Comparison of ENCODE assay signal across 9 mouse cellular contexts in the genomic region with DNA sequence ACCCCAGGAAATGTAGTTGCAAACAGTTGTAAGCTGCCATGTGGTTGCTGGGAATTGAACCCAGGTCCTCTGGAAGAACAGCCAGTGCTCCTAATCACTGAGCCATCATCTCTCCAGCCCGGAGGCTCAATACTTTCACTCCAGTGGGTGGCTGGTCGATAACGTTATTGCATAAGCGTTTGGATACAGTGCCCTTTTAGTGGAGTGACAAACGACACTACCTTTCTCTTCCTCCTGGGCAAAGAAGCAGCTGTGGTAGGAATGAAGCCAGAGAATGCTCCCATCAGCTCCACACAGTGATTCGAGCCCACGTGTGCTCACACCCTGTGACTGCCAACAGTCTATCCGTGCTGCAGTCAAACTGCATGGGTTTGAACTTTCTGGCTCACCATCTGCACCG. TPM values are rescaled to one million over a fixed set of nuclear protein-coding genes. Genes with fewer than 3 reads are reported as not detected.
DNase-seq lines count a peak whose midpoint lies in the region; ATAC-seq and TF ChIP-seq lines count a peak whose summit lies in the region.
"Had no signal": no experiment of that assay in that cellular context is flagged by ENCODE, and none has a peak within 500 bp of the region (broad histone marks: within the 10 kb centered on the region; RNA-seq: fewer than 3 reads in every experiment).

No protein-coding gene starts in this region.

- peaks cover 22% of the 10 kb centered on the region for H3K36me3 ChIP-seq in kidney, embryonic 16.5 days (ENCODE audit: insufficient read depth, low read length)
- peaks cover 25% of the 10 kb centered on the region for H3K36me3 ChIP-seq in embryonic facial prominence, embryonic 12.5 days
- H3K36me3 ChIP-seq in intestine, embryonic 16.5 days (ENCODE audit: control insufficient read depth, insufficient read depth, low read length) = peaks cover 16% of the 10 kb centered on the region
- H3K36me3 ChIP-seq in neural tube, embryonic 12.5 days = peaks cover 24% of the 10 kb centered on the region
- peaks cover 4% of the 10 kb centered on the region; the same call in 1 of the 2 replicates for H3K36me3 ChIP-seq in thymus, adult 2 months (ENCODE audit: control insufficient read depth, insufficient read depth, low read length)

- ATAC-seq in kidney, embryonic 16.5 days (ENCODE audit: low FRiP score, low TSS enrichment) = no peak
- ATAC-seq in embryonic facial prominence, embryonic 12.5 days (ENCODE audit: insufficient number of reproducible peaks, insufficient read depth, low FRiP score, low TSS enrichment) = no peak
- ATAC-seq in intestine, embryonic 16.5 days = no peak
- no peak for ATAC-seq in neural tube, embryonic 12.5 days (ENCODE audit: low FRiP score, low read depth)

- peaks cover 23% of the 10 kb centered on the region for H3K4me1 ChIP-seq in kidney, embryonic 16.5 days (ENCODE audit: insufficient read depth, low read length)
- H3K4me1 ChIP-seq in embryonic facial prominence, embryonic 12.5 days = peaks cover 23% of the 10 kb centered on the region
- peaks cover 23% of the 10 kb centered on the region for H3K4me1 ChIP-seq in intestine, embryonic 16.5 days (ENCODE audit: control insufficient read depth, insufficient read depth, low read length)
- peaks cover 28% of the 10 kb centered on the region for H3K4me1 ChIP-seq in neural tube, embryonic 12.5 days
- H3K4me1 ChIP-seq in thymus, adult 2 months (replicated peaks; ENCODE audit: control insufficient read depth, insufficient read depth, low read length) = peaks cover 23% of the 10 kb centered on the region

- H3K4me2 ChIP-seq in kidney, embryonic 16.5 days (replicated peaks; ENCODE audit: low read depth, low read length) = peak overlapping the region; percentile 82
- H3K4me2 ChIP-seq in embryonic facial prominence, embryonic 12.5 days (replicated peaks) = peak overlapping the region; percentile 80
- H3K4me2 ChIP-seq in intestine, embryonic 16.5 days (ENCODE audit: low read depth, low read length) = peak overlapping the region; percentile 94
- H3K4me2 ChIP-seq in neural tube, embryonic 12.5 days (replicated peaks) = peak overlapping the region; percentile 96

- DNase-seq in kidney, adult 11 months = no peak
- DNase-seq in thymus, adult 2 months = no peak
- no peak for DNase-seq in urinary bladder, postnatal 10 days (ENCODE audit: low spot score)
- DNase-seq in layer of hippocampus, adult 9-10 months (ENCODE audit: low spot score) = no peak
- DNase-seq: gastrocnemius, postnatal 14 days had no signal

- WGBS in kidney, embryonic 16.5 days = 75% methylated on average over 9 of the region's 9 CpGs
- WGBS in embryonic facial prominence, embryonic 12.5 days = 74% methylated on average over 9 of the region's 9 CpGs
- 64% methylated on average over 9 of the region's 9 CpGs for WGBS in intestine, embryonic 16.5 days
- WGBS in neural tube, embryonic 12.5 days = 78% methylated on average over 9 of the region's 9 CpGs
- 81% methylated on average over 9 of the region's 9 CpGs for WGBS in thymus, adult 2 months

- no peak for TF ChIP-seq POLR2A in thymus, adult 2 months (IDR thresholded peaks at IDR 0.05; ENCODE audit: control insufficient read depth, extremely low read depth, insufficient read depth, low read length, poor library complexity)

- H3K4me3 ChIP-seq in kidney, embryonic 16.5 days (ENCODE audit: low read length) = peak overlapping the region; percentile 75
- H3K4me3 ChIP-seq in embryonic facial prominence, embryonic 12.5 days = peak overlapping the region; percentile 68
- H3K4me3 ChIP-seq in intestine, embryonic 16.5 days (ENCODE audit: low read length) = peak overlapping the region; percentile 69
- H3K4me3 ChIP-seq in neural tube, embryonic 12.5 days = peak overlapping the region; percentile 48
- no peak overlapping the region for H3K4me3 ChIP-seq in thymus, adult 2 months (ENCODE audit: control insufficient read depth, insufficient read depth, low read length)

- H3K27me3 ChIP-seq in kidney, embryonic 16.5 days (ENCODE audit: insufficient read depth, low read length) = peaks cover 10% of the 10 kb centered on the region
- peaks cover 13% of the 10 kb centered on the region for H3K27me3 ChIP-seq in embryonic facial prominence, embryonic 12.5 days
- H3K27me3 ChIP-seq in intestine, embryonic 16.5 days (replicated peaks; ENCODE audit: control insufficient read depth, insufficient read depth, low read length) = peaks cover 7% of the 10 kb centered on the region; the same call in 1 of the 2 replicates
- peaks cover 6% of the 10 kb centered on the region; the same call in 1 of the 2 replicates for H3K27me3 ChIP-seq in neural tube, embryonic 12.5 days (replicated peaks)
- no peaks in the 10 kb centered on the region for H3K27me3 ChIP-seq in thymus, adult 2 months (ENCODE audit: control insufficient read depth, insufficient read depth, low read length)

- H3K9me3 ChIP-seq in kidney, embryonic 16.5 days (ENCODE audit: low read length) = no peaks in the 10 kb centered on the region
- H3K9me3 ChIP-seq in embryonic facial prominence, embryonic 12.5 days = no peaks in the 10 kb centered on the region
- no peaks in the 10 kb centered on the region for H3K9me3 ChIP-seq in intestine, embryonic 16.5 days (ENCODE audit: control insufficient read depth, low read length)
- H3K9me3 ChIP-seq in neural tube, embryonic 12.5 days = no peaks in the 10 kb centered on the region

- H3K27ac ChIP-seq in kidney, embryonic 16.5 days (ENCODE audit: low read length) = no peak overlapping the region
- no peak overlapping the region for H3K27ac ChIP-seq in embryonic facial prominence, embryonic 12.5 days
- H3K27ac ChIP-seq in intestine, embryonic 16.5 days (ENCODE audit: low read length) = no peak overlapping the region
- H3K27ac ChIP-seq in neural tube, embryonic 12.5 days = no peak overlapping the region
- no peak overlapping the region for H3K27ac ChIP-seq in thymus, adult 2 months (ENCODE audit: control insufficient read depth, insufficient read depth, low read length)

- no peak for TF ChIP-seq CTCF in thymus, adult 2 months (IDR thresholded peaks at IDR 0.05; ENCODE audit: borderline replicate concordance, control insufficient read depth, extremely low read depth, insufficient read depth, low read length, poor library complexity)

- peak overlapping the region; percentile 82 for H3K9ac ChIP-seq in kidney, embryonic 16.5 days (replicated peaks; ENCODE audit: low read length)
- peak overlapping the region; percentile 71 for H3K9ac ChIP-seq in embryonic facial prominence, embryonic 12.5 days
- peak overlapping the region; percentile 80; the same call in 1 of the 2 replicates for H3K9ac ChIP-seq in intestine, embryonic 16.5 days (ENCODE audit: low read depth, low read length)
- H3K9ac ChIP-seq in neural tube, embryonic 12.5 days = peak overlapping the region; percentile 67

RNA-seq across cellular contexts. Expression of a gene that starts 1.1 kb away (rescaled TPM):
- polyA plus RNA-seq in kidney, embryonic 16.5 days (2015; fragmentation: Nextera tagmentation; extraction: Ambion mirVana) = 205 and 208 TPM in 2 replicates
- 167 and 170 TPM in 2 replicates for polyA plus RNA-seq in embryonic facial prominence, embryonic 12.5 days (2016; fragmentation: Nextera tagmentation; extraction: Ambion mirVana)
- polyA plus RNA-seq in intestine, embryonic 16.5 days (2015; fragmentation: Nextera tagmentation; extraction: Ambion mirVana) = 189 and 206 TPM in 2 replicates
- 137 and 147 TPM in 2 replicates for polyA plus RNA-seq in neural tube, embryonic 12.5 days (2016; fragmentation: Nextera tagmentation; extraction: Ambion mirVana)
- 39.5 and 45.2 TPM in 2 replicates for polyA plus RNA-seq in thymus, adult 2 months (2012; rRNA removed)

RNA-seq across cellular contexts. Expression of a gene that starts 3.9 kb away (rescaled TPM):
- 0.04 and 0.09 TPM in 2 replicates for polyA plus RNA-seq in kidney, embryonic 16.5 days (2015; fragmentation: Nextera tagmentation; extraction: Ambion mirVana)
- polyA plus RNA-seq in embryonic facial prominence, embryonic 12.5 days (2016; fragmentation: Nextera tagmentation; extraction: Ambion mirVana) = 0.32 and 0.82 TPM in 2 replicates
- 0.05 and 0.21 TPM in 2 replicates for polyA plus RNA-seq in intestine, embryonic 16.5 days (2015; fragmentation: Nextera tagmentation; extraction: Ambion mirVana)
- polyA plus RNA-seq in neural tube, embryonic 12.5 days (2016; fragmentation: Nextera tagmentation; extraction: Ambion mirVana) = 1.1 and 1.3 TPM in 2 replicates
- polyA plus RNA-seq in thymus, adult 2 months (2012; rRNA removed) = 123 and 149 TPM in 2 replicates

RNA-seq across cellular contexts. Expression of a gene that starts 7.9 kb away (rescaled TPM):
- 1,871 and 1,917 TPM in 2 replicates for polyA plus RNA-seq in kidney, embryonic 16.5 days (2015; fragmentation: Nextera tagmentation; extraction: Ambion mirVana)
- polyA plus RNA-seq in embryonic facial prominence, embryonic 12.5 days (2016; fragmentation: Nextera tagmentation; extraction: Ambion mirVana) = 2,215 and 2,234 TPM in 2 replicates
- 1,474 and 1,595 TPM in 2 replicates for polyA plus RNA-seq in intestine, embryonic 16.5 days (2015; fragmentation: Nextera tagmentation; extraction: Ambion mirVana)
- 1,857 and 1,896 TPM in 2 replicates for polyA plus RNA-seq in neural tube, embryonic 12.5 days (2016; fragmentation: Nextera tagmentation; extraction: Ambion mirVana)
- 375 and 384 TPM in 2 replicates for polyA plus RNA-seq in thymus, adult 2 months (2012; rRNA removed)

RNA-seq across cellular contexts. Expression of a gene that starts 11.2 kb away (rescaled TPM):
- 1.2 and 1.4 TPM in 2 replicates for polyA plus RNA-seq in kidney, embryonic 16.5 days (2015; fragmentation: Nextera tagmentation; extraction: Ambion mirVana)
- polyA plus RNA-seq in embryonic facial prominence, embryonic 12.5 days (2016; fragmentation: Nextera tagmentation; extraction: Ambion mirVana) = 2.2 and 2.4 TPM in 2 replicates
- 0.40 and 0.50 TPM in 2 replicates for polyA plus RNA-seq in intestine, embryonic 16.5 days (2015; fragmentation: Nextera tagmentation; extraction: Ambion mirVana)
- polyA plus RNA-seq in neural tube, embryonic 12.5 days (2016; fragmentation: Nextera tagmentation; extraction: Ambion mirVana) = 6.1 TPM in 2 replicates
- polyA plus RNA-seq in thymus, adult 2 months (2012; rRNA removed) = 4.4 and 5.4 TPM in 2 replicates

RNA-seq across cellular contexts. Expression of a gene that starts 23.2 kb away (rescaled TPM):
- 32.6 and 53.8 TPM in 2 replicates for polyA plus RNA-seq in kidney, embryonic 16.5 days (2015; fragmentation: Nextera tagmentation; extraction: Ambion mirVana)
- polyA plus RNA-seq in embryonic facial prominence, embryonic 12.5 days (2016; fragmentation: Nextera tagmentation; extraction: Ambion mirVana) = 0.09 and 0.10 TPM in 2 replicates
- polyA plus RNA-seq in intestine, embryonic 16.5 days (2015; fragmentation: Nextera tagmentation; extraction: Ambion mirVana) = 0.05 and 0.11 TPM in 2 replicates
- 0.13 and 0.25 TPM in 2 replicates for polyA plus RNA-seq in neural tube, embryonic 12.5 days (2016; fragmentation: Nextera tagmentation; extraction: Ambion mirVana)
- 0.32 and 0.38 TPM in 2 replicates for polyA plus RNA-seq in thymus, adult 2 months (2012; rRNA removed)

Comparison
In these comparisons a context has a peak if more than half of its experiments do, and no peak if none do; other contexts are left out.
1. RNA of a gene that starts 3.9 kb away (polyA plus RNA-seq): 123 to 149 TPM in thymus, adult 2 months; 1.1 to 1.3 TPM in neural tube, embryonic 12.5 days, 0.32 to 0.82 TPM in embryonic facial prominence, embryonic 12.5 days, 0.05 to 0.21 TPM in intestine, embryonic 16.5 days and 0.04 to 0.09 TPM in kidney, embryonic 16.5 days; every median in the first group is over 10 times any median in the second.
2. Peak in every context shown above with its lines, with median percentiles within 50 percentile points of each other: H3K4me2 ChIP-seq and H3K9ac ChIP-seq.